Mouse (Mus musculus): Measurements from ENCODE around the gene Itga8.

Itga8 gene

GRCm38 (mm10) chr2:12197711-12198110 lies 104.0 kb downstream of the Itga8 start:
- no peak for DNase-seq (ENCODE audit: low spot score in 2 of 2)

DNA sequence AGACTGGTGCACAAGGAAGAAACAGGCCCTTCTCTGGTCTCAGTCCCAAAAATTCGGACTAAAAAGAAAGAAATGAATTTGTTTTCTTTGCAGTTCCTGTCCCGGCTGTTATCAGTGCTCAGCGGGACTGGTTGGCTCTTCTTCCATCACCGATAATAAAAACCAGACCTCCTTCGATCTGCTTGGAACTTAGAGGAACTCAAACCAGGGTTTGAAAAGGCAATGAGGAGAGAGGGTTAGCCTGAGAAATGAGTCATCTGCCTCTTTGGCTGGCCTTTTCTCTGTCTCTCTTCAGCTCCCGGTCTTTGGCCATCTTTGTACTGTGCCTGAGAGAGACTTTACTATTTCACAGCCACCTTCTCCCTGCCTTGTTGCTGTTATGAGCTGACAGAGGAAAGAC lies 112.7 kb downstream of the Itga8 start:
- no peak for DNase-seq (ENCODE audit: low spot score in 2 of 2)

DNA sequence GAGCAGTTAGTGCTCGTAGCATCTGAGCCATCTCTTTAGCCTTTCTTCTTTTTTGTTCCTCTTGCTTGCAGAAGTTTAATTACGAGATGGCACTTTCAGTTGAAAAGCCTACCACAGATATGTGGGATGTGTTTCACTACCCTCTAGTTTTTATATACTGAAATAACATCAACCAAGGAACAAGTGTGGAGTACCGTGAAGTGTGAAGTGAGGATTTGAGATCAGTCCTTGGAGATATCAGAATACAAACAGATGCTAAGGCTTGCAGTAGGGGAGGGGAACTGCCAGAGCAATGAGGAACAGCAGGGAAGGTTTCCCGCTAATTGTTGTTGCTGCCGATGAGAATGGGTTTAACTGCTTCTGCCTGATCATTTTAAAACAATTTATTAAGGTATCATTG lies 114.1 kb downstream of the Itga8 start:
- DNase-seq (ENCODE audit: low spot score in 2 of 2): peak; percentile 28 to 35

DNA sequence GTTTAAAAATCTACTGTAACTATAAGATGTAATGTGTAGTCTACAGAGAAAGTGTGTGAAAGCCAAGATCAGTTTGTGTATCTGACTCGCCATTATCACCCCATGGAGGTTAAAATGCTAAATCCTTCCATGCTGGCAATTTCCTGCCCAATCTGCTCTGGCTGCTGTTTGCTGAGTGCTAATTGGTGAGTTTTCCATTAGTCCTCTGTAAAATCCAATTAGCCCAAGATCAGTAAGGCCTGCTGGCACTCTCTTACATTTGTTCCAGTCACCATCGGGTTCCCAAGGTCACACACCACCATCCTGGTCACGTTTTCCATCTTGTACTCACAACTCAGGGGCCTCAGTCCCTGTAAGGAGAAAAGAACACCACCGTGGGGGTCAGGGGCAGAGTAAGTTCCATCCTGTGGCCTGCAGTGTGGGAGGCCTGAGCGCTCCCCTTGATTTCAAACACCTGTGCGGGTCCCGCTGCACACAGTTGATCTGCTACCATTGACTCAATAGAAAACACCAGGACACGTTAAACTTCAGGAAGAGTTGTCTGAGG lies 119.2 kb downstream of the Itga8 start:
- DNase-seq (ENCODE audit: low spot score in 2 of 2): no peak

DNA sequence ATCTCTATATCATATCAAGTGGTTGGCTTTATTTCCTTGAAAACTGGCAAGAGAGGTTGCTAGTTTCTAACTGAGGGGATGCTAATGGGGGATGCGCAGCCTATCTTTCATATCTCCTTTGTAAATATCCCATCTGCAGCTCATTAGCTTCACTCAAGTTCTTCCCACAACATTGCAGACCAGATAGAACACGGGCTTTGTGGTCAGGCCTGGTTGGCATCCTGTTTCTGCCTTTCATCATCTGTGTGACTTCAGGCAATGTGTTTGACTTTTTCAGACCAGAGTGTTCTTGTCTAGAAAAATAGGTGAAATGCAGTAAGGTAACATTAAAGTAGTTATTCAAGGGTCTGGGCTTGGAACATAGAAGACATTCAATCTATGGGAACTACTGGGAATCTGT lies 121.1 kb downstream of the Itga8 start:
- no peak for DNase-seq (ENCODE audit: low spot score in 2 of 2)

- DNase-seq (ENCODE audit: low spot score in 2 of 2): no peak
These were observed 126.8 kb downstream of the Itga8 start for GRCm38 (mm10) chr2:12174722-12175427.

- DNase-seq (ENCODE audit: low spot score in 2 of 2): no peak
These were observed 131.5 kb downstream of the Itga8 start for GRCm38 (mm10) chr2:12170221-12170620.

GRCm38 (mm10) chr2:12160486-12160885 lies 141.2 kb downstream of the Itga8 start:
- peak in 1 of 2 experiments; percentile 47 for DNase-seq (ENCODE audit: low spot score in 2 of 2)

- no peak for DNase-seq (ENCODE audit: low spot score in 2 of 2)
These were observed 144.7 kb downstream of the Itga8 start for GRCm38 (mm10) chr2:12157001-12157400.

GRCm38 (mm10) chr2:12156401-12156800 lies 145.3 kb downstream of the Itga8 start:
- DNase-seq (ENCODE audit: low spot score in 2 of 2): no peak

- no peak for DNase-seq (ENCODE audit: low spot score in 2 of 2)
These were observed 147.0 kb downstream of the Itga8 start for GRCm38 (mm10) chr2:12154676-12155075.

DNA sequence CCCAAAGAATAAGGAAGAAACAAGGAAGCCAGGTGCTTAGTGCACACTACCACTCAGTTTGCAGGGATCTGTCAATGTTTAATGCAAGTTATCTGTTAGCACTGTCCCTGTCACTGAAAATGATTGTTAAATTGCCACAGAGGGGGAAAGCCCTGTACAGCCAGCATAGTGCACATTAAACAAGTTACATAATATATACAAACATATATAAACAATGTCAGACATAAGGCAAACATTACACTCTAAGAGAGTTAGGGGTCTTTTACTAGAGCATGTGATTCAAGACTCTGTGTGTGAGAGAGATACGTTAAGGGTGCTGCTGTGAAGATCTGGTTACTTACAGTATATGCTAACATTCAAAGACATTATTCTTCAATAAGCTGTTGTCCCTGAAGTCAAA lies 148.2 kb downstream of the Itga8 start:
- DNase-seq (ENCODE audit: low spot score in 2 of 2): no peak

GRCm38 (mm10) chr2:12147902-12148301 lies 153.8 kb downstream of the Itga8 start:
- no peak for DNase-seq (ENCODE audit: low spot score in 2 of 2)

DNA sequence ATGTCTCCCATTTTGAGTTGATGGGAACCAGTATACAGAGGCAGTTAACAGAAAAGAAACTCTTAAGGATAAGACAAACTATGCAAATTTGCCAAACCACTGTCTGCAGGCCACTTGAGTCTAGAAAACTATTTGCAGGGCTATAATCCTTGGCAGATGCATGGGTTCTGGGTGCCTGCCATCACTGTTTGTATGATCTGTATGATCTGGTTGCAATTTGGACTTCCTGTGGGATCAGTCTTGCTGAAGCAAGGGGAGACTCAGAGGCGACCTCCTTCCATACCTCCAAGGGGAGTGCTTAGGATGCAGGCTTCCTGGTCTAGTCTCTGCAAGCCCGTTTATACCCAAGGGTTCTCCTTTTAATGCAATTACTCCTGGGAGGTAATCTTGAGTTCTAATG lies 155.1 kb downstream of the Itga8 start:
- DNase-seq (ENCODE audit: low spot score in 2 of 2): no peak

DNA sequence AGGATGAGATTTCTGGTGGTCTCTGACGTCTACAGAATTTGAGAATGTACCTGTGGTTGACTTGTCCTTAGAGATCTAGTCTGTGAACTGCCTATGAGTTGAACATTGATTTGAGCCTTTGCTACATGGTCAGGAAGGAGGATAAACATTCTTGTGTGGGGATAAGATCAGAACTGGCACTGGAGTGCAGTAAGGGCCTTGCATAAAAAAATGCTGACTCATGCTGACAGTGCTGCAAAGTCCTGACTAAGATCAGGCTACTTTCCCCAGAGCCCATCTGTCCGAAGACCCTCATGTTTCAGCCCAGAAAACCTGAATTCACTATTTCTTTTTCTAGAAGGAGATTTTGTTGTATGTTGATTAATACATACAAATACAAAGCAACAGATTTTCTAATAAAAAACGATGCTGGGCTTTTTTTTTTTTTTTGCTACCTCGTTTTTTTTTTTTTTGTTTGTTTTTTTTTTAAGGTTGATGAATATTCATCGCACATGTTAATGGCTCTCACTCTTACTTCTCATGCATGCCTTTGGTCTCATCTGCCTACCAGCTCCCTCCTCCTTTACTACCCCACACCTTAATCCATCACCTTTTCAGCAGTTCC lies 162.9 kb downstream of the Itga8 start:
- no peak for DNase-seq (ENCODE audit: low spot score in 2 of 2)

DNA sequence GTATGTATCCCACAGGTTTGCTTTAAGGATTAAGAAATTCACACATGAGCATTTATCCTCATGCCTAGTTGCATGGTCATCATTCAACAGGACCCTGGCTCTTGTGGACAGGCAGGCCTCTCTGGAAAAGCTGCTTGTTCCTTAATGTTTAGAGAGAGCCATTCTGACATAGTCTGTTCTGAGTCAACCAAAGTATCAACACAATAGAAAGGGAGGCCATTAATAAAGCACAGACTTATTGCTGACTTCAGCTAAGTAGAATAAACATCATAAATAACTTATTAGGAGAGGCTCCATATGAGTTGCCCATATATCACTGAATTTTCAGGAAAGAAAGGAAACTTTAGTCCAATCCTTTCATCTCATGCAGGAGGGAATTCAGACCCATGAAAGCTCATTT lies 175.1 kb downstream of the Itga8 start:
- no peak for DNase-seq (ENCODE audit: low spot score in 2 of 2)

DNA sequence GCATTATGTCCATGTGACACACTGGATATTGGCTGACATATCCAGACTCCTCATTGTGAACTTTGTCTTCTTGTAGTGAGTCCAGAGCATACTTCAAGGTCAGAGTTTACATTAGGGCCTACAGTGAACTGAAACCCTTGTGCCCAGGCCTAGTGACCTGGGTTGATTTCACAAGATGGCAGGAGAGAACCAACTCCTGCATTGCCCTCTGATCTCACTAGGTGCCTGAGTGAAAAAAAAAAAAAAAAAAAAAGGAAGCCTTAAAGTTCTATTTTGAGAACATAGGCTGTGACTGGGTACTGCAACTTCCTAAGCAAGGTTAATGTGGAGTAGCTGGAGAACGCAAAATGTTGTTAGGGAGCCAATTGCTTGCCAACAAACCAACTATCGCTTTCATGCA lies 186.2 kb downstream of the Itga8 start:
- no peak for DNase-seq (ENCODE audit: low spot score in 2 of 2)

DNA sequence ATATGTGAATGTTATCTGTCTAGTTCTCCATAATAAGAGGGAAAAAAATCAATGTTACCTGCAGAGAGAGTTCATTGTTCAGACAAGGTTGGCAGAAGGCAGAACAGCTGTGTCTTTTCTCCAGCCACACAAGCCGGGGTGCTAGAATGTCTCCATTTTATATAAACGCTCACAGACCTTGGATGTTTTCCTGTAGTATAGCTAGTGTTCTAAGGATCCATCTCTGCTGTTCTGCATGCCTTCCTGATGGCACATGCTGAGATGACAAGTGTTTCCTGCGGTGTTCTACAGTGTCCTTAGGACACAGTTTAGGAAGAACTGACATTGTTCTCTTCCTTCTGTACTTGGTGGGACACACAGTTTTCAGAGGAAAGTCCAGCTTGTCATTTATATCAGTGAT lies 192.4 kb downstream of the Itga8 start:
- no peak for DNase-seq (ENCODE audit: low spot score in 2 of 2)

- no peak for DNase-seq (ENCODE audit: low spot score in 2 of 2)
These were observed 193.4 kb downstream of the Itga8 start for GRCm38 (mm10) chr2:12108306-12108705.

GRCm38 (mm10) chr2:12107265-12107664 lies 194.5 kb downstream of the Itga8 start:
- DNase-seq (ENCODE audit: low spot score in 2 of 2): no peak

DNA sequence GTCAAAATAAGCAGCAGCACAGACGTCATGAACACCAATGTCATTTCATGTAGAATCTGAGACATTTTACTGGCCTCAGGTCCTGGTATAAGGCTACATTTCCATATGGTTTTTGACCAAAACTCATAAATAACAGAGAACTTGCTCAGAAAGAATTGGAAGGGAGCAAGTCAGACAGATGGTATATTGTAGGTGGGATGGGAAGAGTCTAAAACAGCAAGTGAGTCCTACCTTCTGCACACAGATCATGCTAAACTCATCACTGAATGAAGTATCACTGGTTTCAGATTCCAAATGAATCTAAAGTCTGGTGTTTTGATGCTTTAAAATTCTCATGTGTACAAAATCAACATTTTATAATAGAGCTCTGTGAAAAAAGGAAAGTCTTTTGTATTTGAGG lies 198.5 kb downstream of the Itga8 start:
- DNase-seq (ENCODE audit: low spot score in 2 of 2): no peak

GRCm38 (mm10) chr2:12092203-12092984 lies 209.3 kb downstream of the Itga8 start:
- no peak for DNase-seq (ENCODE audit: low spot score in 2 of 2)

GRCm38 (mm10) chr2:12090993-12091392 lies 210.7 kb downstream of the Itga8 start:
- DNase-seq (ENCODE audit: low spot score in 2 of 2): no peak
